In genomic region chr13:69482751-69483150, GRCm38 (mm10) we compare ENCODE assay signal across 8 mouse cellular contexts. TPM values are rescaled to one million over a fixed set of nuclear protein-coding genes. Genes with fewer than 3 reads are reported as not detected.
DNase-seq lines count a peak whose midpoint lies in the region; ATAC-seq and TF ChIP-seq lines count a peak whose summit lies in the region.

No protein-coding gene starts in this region.

- H3K4me1 ChIP-seq in kidney, embryonic 15.5 days = peaks cover 24% of the 10 kb centered on the region
- H3K4me1 ChIP-seq in cortical plate, adult 2 months (ENCODE audit: control insufficient read depth, insufficient read depth, low read length) = peaks cover 9% of the 10 kb centered on the region; the same call in 1 of the 2 replicates
- peaks cover 20% of the 10 kb centered on the region for H3K4me1 ChIP-seq in heart, embryonic 10.5 days
- peaks cover 26% of the 10 kb centered on the region for H3K4me1 ChIP-seq in midbrain, embryonic 15.5 days

- H3K27me3 ChIP-seq in kidney, embryonic 15.5 days = peaks cover 67% of the 10 kb centered on the region
- H3K27me3 ChIP-seq in heart, embryonic 10.5 days (ENCODE audit: insufficient read depth, poor library complexity, severe bottlenecking) = peaks cover 58% of the 10 kb centered on the region
- H3K27me3 ChIP-seq in midbrain, embryonic 15.5 days (replicated peaks) = peaks cover 22% of the 10 kb centered on the region

- H3K36me3 ChIP-seq in kidney, embryonic 15.5 days = no peaks in the 10 kb centered on the region
- no peaks in the 10 kb centered on the region for H3K36me3 ChIP-seq in heart, embryonic 10.5 days
- no peaks in the 10 kb centered on the region for H3K36me3 ChIP-seq in midbrain, embryonic 15.5 days (replicated peaks)

- no peak for DNase-seq in kidney, postnatal 14 days
- peak; percentile 47 for DNase-seq in heart, embryonic 10.5 days (ENCODE audit: low spot score)
- DNase-seq in thymus, postnatal 36 days = no peak
- DNase-seq in layer of hippocampus, adult 18-20 months (ENCODE audit: low spot score in 2 of 2) = no peak

- no peaks in the 10 kb centered on the region for H3K9me3 ChIP-seq in kidney, embryonic 15.5 days (replicated peaks)
- H3K9me3 ChIP-seq in heart, embryonic 10.5 days = no peaks in the 10 kb centered on the region
- H3K9me3 ChIP-seq in midbrain, embryonic 15.5 days = no peaks in the 10 kb centered on the region

- TF ChIP-seq CTCF in cortical plate, adult 2 months (IDR thresholded peaks at IDR 0.05; ENCODE audit: extremely low read depth, insufficient read depth, low read length) = no peak

- H3K4me3 ChIP-seq in kidney, embryonic 15.5 days (replicated peaks) = no peak overlapping the region
- H3K4me3 ChIP-seq in cortical plate, adult 2 months (ENCODE audit: insufficient read depth, low read length) = no peak overlapping the region
- peak overlapping the region; percentile 55 for H3K4me3 ChIP-seq in heart, embryonic 10.5 days
- no peak overlapping the region for H3K4me3 ChIP-seq in midbrain, embryonic 15.5 days

- no peak for ATAC-seq in kidney, embryonic 15.5 days (replicated peaks; ENCODE audit: low FRiP score)
- no peak for ATAC-seq in midbrain, embryonic 15.5 days (replicated peaks)
- ATAC-seq in inflammation-experienced regulatory T-cells, adult 6 months = no peak

- 56% methylated on average over 8 of the region's 8 CpGs for WGBS in kidney, embryonic 15.5 days
- WGBS in heart, embryonic 10.5 days = 50% methylated on average over 8 of the region's 8 CpGs
- WGBS in midbrain, embryonic 15.5 days = 43% methylated on average over 8 of the region's 8 CpGs

- H3K4me2 ChIP-seq in kidney, embryonic 15.5 days = peak overlapping the region; percentile 62; the same call in 1 of the 2 replicates
- peak overlapping the region; percentile 75 for H3K4me2 ChIP-seq in midbrain, embryonic 15.5 days

- no peak for TF ChIP-seq POLR2A in cortical plate, adult 2 months (IDR thresholded peaks at IDR 0.05; ENCODE audit: extremely low read depth, insufficient read depth, low read length)

- no peak overlapping the region for H3K27ac ChIP-seq in kidney, embryonic 15.5 days
- peak overlapping the region; percentile 60; the same call in 1 of the 2 replicates for H3K27ac ChIP-seq in cortical plate, adult 2 months (ENCODE audit: insufficient read depth, low read length)
- no peak overlapping the region for H3K27ac ChIP-seq in heart, embryonic 10.5 days
- H3K27ac ChIP-seq in midbrain, embryonic 15.5 days = no peak overlapping the region

- no peak overlapping the region for H3K9ac ChIP-seq in kidney, embryonic 15.5 days
- H3K9ac ChIP-seq in midbrain, embryonic 15.5 days = no peak overlapping the region

RNA-seq across cellular contexts. Expression of gene Nsun2, which starts 50.8 kb away (rescaled TPM):
- 130 TPM in 2 replicates for polyA plus RNA-seq in kidney, embryonic 15.5 days (2015; fragmentation: Nextera tagmentation; extraction: Ambion mirVana)
- 62.9 and 63.7 TPM in 2 replicates for polyA plus RNA-seq in cortical plate, adult 2 months (2012; rRNA removed)
- polyA plus RNA-seq in heart, embryonic 10.5 days (2016; fragmentation: Nextera tagmentation; extraction: Ambion mirVana) = 106 and 140 TPM in 2 replicates
- 72.0 and 73.1 TPM in 2 replicates for polyA plus RNA-seq in midbrain, embryonic 15.5 days (2015; fragmentation: Nextera tagmentation; extraction: Ambion mirVana)
- 10 to 100 TPM; 85.0 to 92.9 TPM for total RNA-seq in layer of hippocampus, adult 18-20 months (2021)
- polyA plus RNA-seq in inflammation-experienced regulatory T-cells, adult 6 months (2017; shearing (Covaris generic)) = 10 to 100 TPM; 17.2 to 38.5 (median 30.6) TPM

RNA-seq across cellular contexts. Expression of gene Tent4a, which starts 51.7 kb away (rescaled TPM):
- polyA plus RNA-seq in kidney, embryonic 15.5 days (2015; fragmentation: Nextera tagmentation; extraction: Ambion mirVana) = 5.1 and 5.5 TPM in 2 replicates
- 25.4 and 26.3 TPM in 2 replicates for polyA plus RNA-seq in cortical plate, adult 2 months (2012; rRNA removed)
- 3.2 and 4.6 TPM in 2 replicates for polyA plus RNA-seq in heart, embryonic 10.5 days (2016; fragmentation: Nextera tagmentation; extraction: Ambion mirVana)
- 7.2 and 7.6 TPM in 2 replicates for polyA plus RNA-seq in midbrain, embryonic 15.5 days (2015; fragmentation: Nextera tagmentation; extraction: Ambion mirVana)
- total RNA-seq in layer of hippocampus, adult 18-20 months (2021) = 10 to 100 TPM; 51.0 to 52.1 TPM
- 1 to 10 TPM; 3.7 to 5.8 (median 4.9) TPM for polyA plus RNA-seq in inflammation-experienced regulatory T-cells, adult 6 months (2017; shearing (Covaris generic))
